Mouse (Mus musculus): ENCODE results near the gene Itga5. TPM values are rescaled to one million over a fixed set of nuclear protein-coding genes. Genes with fewer than 3 reads are reported as not detected.

The Itga5 gene
- polyA plus RNA-seq, 1 experiment from 2014 or later, result 66.4 TPM

DNA sequence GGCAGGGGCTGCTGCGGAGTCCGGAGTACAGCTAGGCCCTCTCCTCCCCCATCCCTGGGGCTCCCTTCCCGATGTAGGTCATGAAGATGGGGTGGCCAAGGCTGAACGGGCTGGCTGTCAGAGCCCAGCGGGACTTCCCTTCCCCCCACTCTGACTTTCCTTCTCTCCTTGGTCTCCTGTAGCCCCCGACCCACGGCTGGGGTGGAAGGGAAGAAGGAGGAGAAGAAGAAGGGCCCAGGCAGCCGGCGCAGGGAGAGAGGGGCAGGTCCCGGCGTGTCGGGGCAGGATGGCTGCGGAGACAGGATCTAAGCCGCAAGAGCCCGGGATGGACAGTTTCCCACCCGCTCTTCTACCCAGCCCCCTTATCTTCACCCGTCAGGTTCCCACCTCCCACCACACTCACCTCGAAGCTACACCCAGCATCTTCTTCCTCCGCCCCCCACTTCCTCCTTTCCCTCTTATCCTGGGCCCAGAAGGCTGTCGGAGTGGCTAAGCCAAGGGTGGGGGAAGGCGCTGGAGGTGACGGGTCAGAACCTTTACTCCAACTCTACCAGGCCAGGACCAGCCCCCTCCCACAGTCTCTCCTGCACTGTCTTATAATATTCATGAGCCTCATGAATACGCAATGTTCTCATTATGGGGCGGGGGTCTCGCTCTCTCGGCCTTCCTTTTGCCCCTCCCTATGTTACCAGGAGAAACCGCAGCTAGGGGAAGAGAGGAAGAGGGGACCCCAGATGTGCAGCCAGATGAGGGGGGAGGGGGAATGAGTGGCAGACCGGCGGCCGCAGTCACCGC lies 27.2 kb downstream of the Itga5 start:
- peak overlapping the region; percentile 94 for H3K4me2 ChIP-seq
- no peak overlapping the region for H3K27ac ChIP-seq (ENCODE audit: low read depth, low read length)
- peak; percentile 13; the same call in 1 of the 2 replicates for ATAC-seq (replicated peaks; ENCODE audit: insufficient number of reproducible peaks, low FRiP score, low TSS enrichment)
- WGBS (ENCODE audit: insufficient replicate concordance), result 2% methylated on average over 29 of the region's 31 CpGs
- H3K4me1 ChIP-seq (ENCODE audit: control insufficient read depth, insufficient read depth, low read length), result peaks cover 14% of the 10 kb centered on the region
- peak overlapping the region; percentile 66 for H3K9ac ChIP-seq (ENCODE audit: low read depth, low read length)
- H3K27me3 ChIP-seq (ENCODE audit: control insufficient read depth, insufficient read depth, low read length), result peaks cover 44% of the 10 kb centered on the region
- no peaks in the 10 kb centered on the region for H3K9me3 ChIP-seq (replicated peaks; ENCODE audit: control insufficient read depth, low read length)
- H3K4me3 ChIP-seq (ENCODE audit: low read depth, low read length), result peak overlapping the region; percentile 64
- peaks cover 2% of the 10 kb centered on the region; the same call in 1 of the 2 replicates for H3K36me3 ChIP-seq (ENCODE audit: control insufficient read depth, insufficient read depth, low read length)

DNA sequence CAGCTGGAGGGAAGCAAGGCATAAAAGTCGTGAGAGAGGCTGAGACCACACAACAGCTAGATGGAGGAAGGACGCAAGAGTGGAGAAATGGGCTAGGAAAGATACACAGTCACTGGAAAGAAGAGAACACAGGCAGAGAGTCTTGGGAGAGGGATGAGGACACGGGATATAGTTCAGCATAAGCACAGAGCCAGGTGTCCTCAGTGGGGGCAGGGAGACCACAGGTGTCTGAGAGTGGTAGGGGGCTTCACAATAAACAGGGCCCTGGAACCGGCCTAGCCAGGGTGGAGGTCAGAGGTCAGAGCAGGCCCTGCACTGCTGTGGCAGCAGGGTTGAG lies 27.8 kb downstream of the Itga5 start:
- 41% methylated on average over 4 of the region's 4 CpGs for WGBS (ENCODE audit: insufficient replicate concordance)
- Histone ChIP-seq H3K9ac (ENCODE audit: low read depth, low read length) (peak overlapping the region; percentile 66), H3K27me3 (ENCODE audit: control insufficient read depth, insufficient read depth, low read length) (peaks cover 44% of the 10 kb centered on the region)

DNA sequence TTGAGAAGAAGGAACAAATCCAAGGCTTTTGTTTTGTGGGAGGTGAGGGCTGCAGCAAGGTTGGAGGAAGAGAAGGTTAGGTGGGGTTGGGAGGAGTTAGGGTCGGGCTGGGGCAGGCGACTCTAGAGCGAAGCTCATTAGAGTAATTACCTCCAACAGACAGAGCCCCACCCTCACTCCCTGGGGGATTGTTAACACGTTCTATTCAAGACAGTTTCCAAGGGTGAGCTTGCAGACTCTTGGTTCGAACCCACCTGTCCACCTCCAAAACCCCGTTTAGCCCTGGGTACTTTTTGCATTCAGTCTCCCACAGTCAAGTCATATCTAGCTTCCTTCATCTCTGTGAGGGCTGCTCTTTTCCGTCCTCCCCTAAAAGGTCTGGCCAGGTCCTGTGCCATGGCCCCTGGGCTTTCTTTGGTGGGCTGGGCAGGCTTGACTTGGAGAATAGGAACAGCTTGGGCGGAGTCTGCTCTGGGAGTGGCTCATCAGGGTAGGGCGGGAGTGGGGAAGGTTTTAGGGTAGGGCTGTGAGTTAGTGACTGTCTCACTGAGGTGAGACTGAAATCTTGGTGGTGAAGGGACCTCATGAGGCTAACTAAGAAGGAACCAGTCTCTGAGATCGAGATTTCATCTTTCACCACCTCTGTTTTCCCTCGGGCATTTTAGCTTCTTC lies 29.4 kb downstream of the Itga5 start:
- no peak overlapping the region for H3K27ac ChIP-seq (ENCODE audit: low read depth, low read length)
- H3K4me2 ChIP-seq, result no peak overlapping the region
- 23% methylated on average over 11 of the region's 11 CpGs for WGBS (ENCODE audit: insufficient replicate concordance)
- peaks cover 44% of the 10 kb centered on the region for H3K27me3 ChIP-seq (ENCODE audit: control insufficient read depth, insufficient read depth, low read length)
- no peaks in the 10 kb centered on the region for H3K9me3 ChIP-seq (replicated peaks; ENCODE audit: control insufficient read depth, low read length)
- H3K9ac ChIP-seq (ENCODE audit: low read depth, low read length), result no peak overlapping the region
- peaks cover 19% of the 10 kb centered on the region for H3K4me1 ChIP-seq (ENCODE audit: control insufficient read depth, insufficient read depth, low read length)
- H3K4me3 ChIP-seq (ENCODE audit: low read depth, low read length), result no peak overlapping the region
- ATAC-seq (replicated peaks; ENCODE audit: insufficient number of reproducible peaks, low FRiP score, low TSS enrichment), result no peak
- H3K36me3 ChIP-seq (ENCODE audit: control insufficient read depth, insufficient read depth, low read length), result no peaks in the 10 kb centered on the region

More for the DNA sequence above, 27.8 kb downstream of the Itga5 start:
- ATAC-seq (replicated peaks; ENCODE audit: insufficient number of reproducible peaks, low FRiP score, low TSS enrichment), result no peak
- H3K27ac ChIP-seq (ENCODE audit: low read depth, low read length), result no peak overlapping the region
- peak overlapping the region; percentile 64 for H3K4me3 ChIP-seq (ENCODE audit: low read depth, low read length)
- H3K4me2 ChIP-seq, result peak overlapping the region; percentile 94; the same call in 1 of the 2 replicates
- no peaks in the 10 kb centered on the region for H3K36me3 ChIP-seq (ENCODE audit: control insufficient read depth, insufficient read depth, low read length)
- H3K4me1 ChIP-seq (ENCODE audit: control insufficient read depth, insufficient read depth, low read length), result peaks cover 17% of the 10 kb centered on the region
- no peaks in the 10 kb centered on the region for H3K9me3 ChIP-seq (replicated peaks; ENCODE audit: control insufficient read depth, low read length)

DNA sequence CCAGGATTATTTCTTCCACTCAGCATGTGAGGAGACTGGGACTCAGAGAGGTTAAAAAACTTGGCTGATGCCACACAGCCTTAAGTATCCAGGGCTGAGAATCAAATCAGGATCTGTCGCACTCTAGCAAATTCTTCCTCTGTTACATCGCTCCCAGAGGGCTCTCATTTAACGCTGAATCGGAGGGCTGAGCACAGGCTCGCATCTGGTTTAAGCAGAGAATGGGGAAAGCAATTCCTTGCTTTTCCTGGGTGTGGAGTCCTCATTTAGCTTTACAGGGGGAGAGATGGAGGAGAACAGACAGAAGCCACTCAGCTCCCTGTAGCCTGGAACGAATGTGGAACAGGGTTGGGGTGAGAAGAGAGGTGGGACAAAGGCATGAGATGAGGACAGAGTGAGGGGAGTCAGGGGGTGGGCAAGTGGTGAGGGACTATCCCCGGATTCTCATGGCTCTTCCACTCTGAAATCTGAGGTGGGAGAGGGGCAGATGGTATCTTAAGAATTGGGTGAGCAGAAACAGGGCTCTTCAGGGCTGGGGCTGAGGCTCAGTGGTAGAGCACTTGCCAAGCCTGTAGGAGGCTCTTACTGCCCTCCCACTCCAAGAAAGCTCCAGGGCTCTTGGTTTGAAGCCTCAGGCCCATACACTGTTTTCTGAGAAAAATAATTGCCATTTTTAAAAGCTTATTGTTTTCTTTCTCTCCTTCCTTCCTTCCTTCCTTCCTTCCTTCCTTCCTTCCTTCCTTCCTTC lies 30.9 kb downstream of the Itga5 start:
- Histone ChIP-seq H3K36me3 (ENCODE audit: control insufficient read depth, insufficient read depth, low read length) (no peaks in the 10 kb centered on the region), H3K9me3 (replicated peaks; ENCODE audit: control insufficient read depth, low read length) (no peaks in the 10 kb centered on the region), H3K4me2 (no peak overlapping the region), H3K4me3 (ENCODE audit: low read depth, low read length) (no peak overlapping the region), H3K27ac (ENCODE audit: low read depth, low read length) (no peak overlapping the region), H3K27me3 (ENCODE audit: control insufficient read depth, insufficient read depth, low read length) (peaks cover 30% of the 10 kb centered on the region), H3K9ac (ENCODE audit: low read depth, low read length) (no peak overlapping the region), H3K4me1 (ENCODE audit: control insufficient read depth, insufficient read depth, low read length) (peaks cover 19% of the 10 kb centered on the region)
- WGBS (ENCODE audit: insufficient replicate concordance), result 24% methylated on average over 7 of the region's 7 CpGs
- ATAC-seq (replicated peaks; ENCODE audit: insufficient number of reproducible peaks, low FRiP score, low TSS enrichment), result no peak

DNA sequence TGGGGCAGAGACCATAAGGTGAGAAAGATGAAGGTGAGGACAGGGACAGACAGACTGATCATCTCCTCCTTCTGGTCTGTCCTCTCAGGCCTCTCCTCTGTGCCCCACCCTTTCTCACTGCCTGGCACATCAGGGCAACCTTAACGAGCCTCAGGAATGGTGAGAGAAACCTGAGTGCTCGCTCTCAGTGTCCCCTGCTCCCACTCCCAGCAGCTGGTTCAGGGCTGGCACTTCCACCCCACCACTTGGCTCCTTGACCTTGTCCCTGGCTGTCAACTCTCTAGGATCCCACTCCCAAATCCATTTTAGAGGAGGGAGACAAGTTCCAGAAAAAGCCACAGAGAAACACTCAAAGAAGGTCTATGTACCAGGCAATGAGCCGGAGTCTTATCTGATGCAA lies 31.5 kb downstream of the Itga5 start:
- ATAC-seq (replicated peaks; ENCODE audit: insufficient number of reproducible peaks, low FRiP score, low TSS enrichment), result no peak
- Histone ChIP-seq H3K4me1 (ENCODE audit: control insufficient read depth, insufficient read depth, low read length) (peaks cover 14% of the 10 kb centered on the region), H3K36me3 (ENCODE audit: control insufficient read depth, insufficient read depth, low read length) (no peaks in the 10 kb centered on the region), H3K27ac (ENCODE audit: low read depth, low read length) (no peak overlapping the region), H3K4me2 (no peak overlapping the region), H3K9me3 (replicated peaks; ENCODE audit: control insufficient read depth, low read length) (no peaks in the 10 kb centered on the region), H3K9ac (ENCODE audit: low read depth, low read length) (no peak overlapping the region), H3K4me3 (ENCODE audit: low read depth, low read length) (no peak overlapping the region), H3K27me3 (ENCODE audit: control insufficient read depth, insufficient read depth, low read length) (peaks cover 24% of the 10 kb centered on the region)
- 44% methylated on average over 3 of the region's 3 CpGs for WGBS (ENCODE audit: insufficient replicate concordance)

GRCm38 (mm10) chr15:103334194-103334593 lies 32.4 kb downstream of the Itga5 start:
- Histone ChIP-seq H3K4me2 (no peak overlapping the region), H3K4me1 (ENCODE audit: control insufficient read depth, insufficient read depth, low read length) (peaks cover 10% of the 10 kb centered on the region; the same call in 1 of the 2 replicates), H3K36me3 (ENCODE audit: control insufficient read depth, insufficient read depth, low read length) (no peaks in the 10 kb centered on the region), H3K9me3 (replicated peaks; ENCODE audit: control insufficient read depth, low read length) (no peaks in the 10 kb centered on the region), H3K27ac (ENCODE audit: low read depth, low read length) (no peak overlapping the region), H3K27me3 (ENCODE audit: control insufficient read depth, insufficient read depth, low read length) (peaks cover 19% of the 10 kb centered on the region), H3K9ac (ENCODE audit: low read depth, low read length) (no peak overlapping the region), H3K4me3 (ENCODE audit: low read depth, low read length) (no peak overlapping the region)
- 4% methylated on average over 2 of the region's 2 CpGs for WGBS (ENCODE audit: insufficient replicate concordance)
- no peak for ATAC-seq (replicated peaks; ENCODE audit: insufficient number of reproducible peaks, low FRiP score, low TSS enrichment)

- no peaks in the 10 kb centered on the region for H3K9me3 ChIP-seq (replicated peaks; ENCODE audit: control insufficient read depth, low read length)
- peaks cover 15% of the 10 kb centered on the region for H3K27me3 ChIP-seq (ENCODE audit: control insufficient read depth, insufficient read depth, low read length)
- peaks cover 6% of the 10 kb centered on the region; the same call in 1 of the 2 replicates for H3K4me1 ChIP-seq (ENCODE audit: control insufficient read depth, insufficient read depth, low read length)
- ATAC-seq (replicated peaks; ENCODE audit: insufficient number of reproducible peaks, low FRiP score, low TSS enrichment), result no peak
- H3K4me2 ChIP-seq, result no peak overlapping the region
- H3K9ac ChIP-seq (ENCODE audit: low read depth, low read length), result no peak overlapping the region
- no peak overlapping the region for H3K27ac ChIP-seq (ENCODE audit: low read depth, low read length)
- H3K4me3 ChIP-seq (ENCODE audit: low read depth, low read length), result no peak overlapping the region
- no peaks in the 10 kb centered on the region for H3K36me3 ChIP-seq (ENCODE audit: control insufficient read depth, insufficient read depth, low read length)
- WGBS (ENCODE audit: insufficient replicate concordance), result 63% methylated on average over 5 of the region's 5 CpGs
Measured at GRCm38 (mm10) chr15:103333738-103334137, 32.8 kb downstream of the Itga5 start.

- Histone ChIP-seq H3K9me3 (replicated peaks; ENCODE audit: control insufficient read depth, low read length) (no peaks in the 10 kb centered on the region), H3K36me3 (ENCODE audit: control insufficient read depth, insufficient read depth, low read length) (no peaks in the 10 kb centered on the region), H3K9ac (ENCODE audit: low read depth, low read length) (0 out of 2 replicates have a peak overlapping the region, but pooled peaks have one; percentile 1), H3K4me2 (no peak overlapping the region), H3K27me3 (ENCODE audit: control insufficient read depth, insufficient read depth, low read length) (peaks cover 9% of the 10 kb centered on the region), H3K4me3 (ENCODE audit: low read depth, low read length) (no peak overlapping the region), H3K27ac (ENCODE audit: low read depth, low read length) (no peak overlapping the region), H3K4me1 (ENCODE audit: control insufficient read depth, insufficient read depth, low read length) (peaks cover 6% of the 10 kb centered on the region; the same call in 1 of the 2 replicates)
- 52% methylated on average over 5 of the region's 5 CpGs for WGBS (ENCODE audit: insufficient replicate concordance)
- no peak for ATAC-seq (replicated peaks; ENCODE audit: insufficient number of reproducible peaks, low FRiP score, low TSS enrichment)
Measured at GRCm38 (mm10) chr15:103333081-103333615, 33.4 kb downstream of the Itga5 start.
